In the genomic region with DNA sequence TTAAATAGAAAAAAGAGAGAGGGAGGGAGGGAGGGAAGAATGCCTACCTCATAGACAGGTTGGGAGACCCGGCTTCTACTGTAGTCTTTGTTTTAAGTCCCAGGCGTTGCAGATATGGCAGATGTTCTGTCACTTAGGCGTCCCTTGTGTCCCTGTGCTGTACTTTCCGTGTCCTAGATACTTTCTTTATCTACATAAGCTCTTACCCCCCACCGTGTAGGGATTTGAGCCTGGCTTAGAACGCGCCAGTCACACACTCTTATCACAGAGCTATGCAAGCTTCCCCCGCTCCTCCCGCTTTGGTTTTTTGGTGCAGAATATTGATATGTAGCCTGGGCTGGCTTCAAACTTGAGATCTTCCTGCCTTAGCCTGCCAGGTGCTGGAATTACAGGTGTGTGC, we compare ENCODE assay signal across 22 mouse cellular contexts.
"Had no signal": no experiment of that assay in that cellular context is flagged by ENCODE, and none has a peak within 500 bp of the region (broad histone marks: within the 10 kb centered on the region; RNA-seq: fewer than 3 reads in every experiment).

No protein-coding gene starts in this region.

- H3K4me2 ChIP-seq: heart, embryonic 12.5 days; hindbrain, embryonic 13.5 days; kidney, embryonic 15.5 days; limb, embryonic 13.5 days; limb, embryonic 15.5 days had no signal

- ATAC-seq: forebrain, embryonic 16.5 days; hindbrain, embryonic 16.5 days; intestine, embryonic 16.5 days had no signal

- H3K9me3 ChIP-seq: heart, embryonic 10.5 days; heart, embryonic 12.5 days; hindbrain, embryonic 13.5 days; kidney, embryonic 15.5 days; limb, embryonic 13.5 days; limb, embryonic 15.5 days had no signal

- DNase-seq: gastrocnemius, adult 2 months; gastrocnemius, postnatal 10 days; gastrocnemius, postnatal 25 days; heart, postnatal 10 days; kidney, adult 11 months; kidney, adult 2 months; kidney, adult 9 months; kidney, postnatal 14 days; kidney, postnatal 36 days; layer of hippocampus, adult 9-11 months; layer of hippocampus, postnatal 36 days; left cerebral cortex, postnatal 4 days had no signal

- H3K4me1 ChIP-seq: heart, embryonic 10.5 days; heart, embryonic 12.5 days; hindbrain, embryonic 13.5 days; kidney, embryonic 15.5 days; limb, embryonic 13.5 days; limb, embryonic 15.5 days had no signal

- H3K4me3 ChIP-seq: gastrocnemius, adult 2 months; heart, embryonic 10.5 days; heart, embryonic 12.5 days; hindbrain, embryonic 13.5 days; kidney, embryonic 15.5 days; limb, embryonic 13.5 days; limb, embryonic 15.5 days had no signal

- H3K27me3 ChIP-seq: heart, embryonic 12.5 days; hindbrain, embryonic 13.5 days; kidney, embryonic 15.5 days; limb, embryonic 13.5 days; limb, embryonic 15.5 days had no signal

- H3K27ac ChIP-seq: gastrocnemius, adult 2 months; heart, embryonic 10.5 days; hindbrain, embryonic 13.5 days; kidney, embryonic 15.5 days; kidney, postnatal 0 days; limb, embryonic 13.5 days; limb, embryonic 15.5 days had no signal

- H3K9ac ChIP-seq: heart, embryonic 12.5 days; hindbrain, embryonic 13.5 days; kidney, embryonic 15.5 days; limb, embryonic 13.5 days; limb, embryonic 15.5 days had no signal
